Mouse (Mus musculus) neural tube, embryonic 13.5 days (tissue): Measurements from ENCODE around the gene Tmem132c. TPM values are rescaled to one million over a fixed set of nuclear protein-coding genes. Genes with fewer than 3 reads are reported as not detected.

Experiments used
- ATAC-seq: fragments of 200-750 bp; cut with Nextera tagmentation; 2 replicates; pipeline ENCODE4 v1.8.0; 2017; ENCODE audit warnings: low read depth, mild to moderate bottlenecking, moderate TSS enrichment, moderate library complexity
- H3K27ac ChIP-seq: fragments of 300-500 bp; sonication (generic); replicated peaks from 2 replicates; pipeline ENCODE4 v1.5.1; 2015; ENCODE audit warnings: moderate library complexity, mild to moderate bottlenecking, inconsistent platforms
- H3K27me3 ChIP-seq: fragments of 300-500 bp; sonication (generic); 2 replicates; pipeline ENCODE4 v1.6.1; 2015; ENCODE audit warnings: mild to moderate bottlenecking, inconsistent platforms
- H3K36me3 ChIP-seq: fragments of 300-500 bp; sonication (generic); 2 replicates; pipeline ENCODE4 v1.6.1; 2015; ENCODE audit warnings: mild to moderate bottlenecking, inconsistent platforms
- H3K4me1 ChIP-seq: fragments of 300-500 bp; sonication (generic); replicated peaks from 2 replicates; pipeline ENCODE4 v1.6.1; 2015; ENCODE audit warnings: inconsistent platforms
- H3K4me2 ChIP-seq: fragments of 300-500 bp; sonication (generic); 2 replicates; pipeline ENCODE4 v1.6.1; 2015; ENCODE audit warnings: inconsistent platforms, mild to moderate bottlenecking, moderate library complexity
- H3K4me3 ChIP-seq: fragments of 300-500 bp; sonication (generic); 2 replicates; pipeline ENCODE4 v1.5.1; 2015; ENCODE audit warnings: mild to moderate bottlenecking, inconsistent platforms
- H3K9ac ChIP-seq: fragments of 300-500 bp; sonication (generic); 2 replicates; pipeline ENCODE4 v1.6.1; 2015; ENCODE audit warnings: moderate library complexity, mild to moderate bottlenecking, inconsistent platforms
- H3K9me3 ChIP-seq: fragments of 300-500 bp; sonication (generic); 2 replicates; pipeline ENCODE4 v1.6.1; 2016; ENCODE audit warnings: inconsistent platforms
- WGBS: fragments of 180-500 bp; shearing (Covaris S2); methylation state at CpG from one replicate; pipeline ENCODE4 v1.1.7; 2015; 5-methylcytosine and 5-hydroxymethylcytosine counted together
- polyA plus RNA-seq: library from polyadenylated mRNA; unstranded; fragments of >200 nt; fragmentation: Nextera tagmentation; extraction: Ambion mirVana; gene quantifications from 2 replicates; pipeline ENCODE4 v1.2.1, GENCODE M21; 2015

The Tmem132c gene
- polyA plus RNA-seq, 1 experiment from 2014 or later: 13.5 TPM

GRCm38 (mm10) chr5:127379351-127379750 is 137.7 kb downstream of the Tmem132c start:
- no peak for ATAC-seq
- H3K4me2 ChIP-seq: no peak overlapping the region
- no peaks in the 10 kb centered on the region for H3K36me3 ChIP-seq
- H3K4me3 ChIP-seq: no peak overlapping the region
- H3K27ac ChIP-seq: no peak overlapping the region
- no peaks in the 10 kb centered on the region for H3K9me3 ChIP-seq
- H3K27me3 ChIP-seq: no peaks in the 10 kb centered on the region
- 77% methylated on average over 2 of the region's 2 CpGs for WGBS
- H3K4me1 ChIP-seq: peaks cover 23% of the 10 kb centered on the region
- H3K9ac ChIP-seq: no peak overlapping the region

GRCm38 (mm10) chr5:127381216-127381615 is 139.6 kb downstream of the Tmem132c start:
- Histone ChIP-seq H3K9me3 (0 out of 2 replicates have a peak, but pooled peaks cover 6% of the 10 kb centered on the region), H3K4me1 (peaks cover 23% of the 10 kb centered on the region), H3K36me3 (no peaks in the 10 kb centered on the region), H3K27ac (no peak overlapping the region), H3K4me3 (no peak overlapping the region), H3K27me3 (no peaks in the 10 kb centered on the region), H3K9ac (no peak overlapping the region), H3K4me2 (no peak overlapping the region)
- no peak for ATAC-seq
- 60% methylated on average over 4 of the region's 4 CpGs for WGBS

GRCm38 (mm10) chr5:127382571-127382970 is 141.0 kb downstream of the Tmem132c start:
- WGBS: 52% methylated on average over 5 of the region's 5 CpGs

GRCm38 (mm10) chr5:127391187-127391586 is 149.6 kb downstream of the Tmem132c start:
- H3K9ac ChIP-seq: no peak overlapping the region
- H3K4me2 ChIP-seq: no peak overlapping the region
- WGBS: 94% methylated on average over 5 of the region's 5 CpGs
- H3K4me1 ChIP-seq: no peaks in the 10 kb centered on the region; the same call in 1 of the 2 replicates
- H3K27ac ChIP-seq: no peak overlapping the region
- no peaks in the 10 kb centered on the region for H3K36me3 ChIP-seq
- no peak overlapping the region for H3K4me3 ChIP-seq
- ATAC-seq: no peak
- H3K27me3 ChIP-seq: no peaks in the 10 kb centered on the region
- peaks cover 11% of the 10 kb centered on the region; the same call in 1 of the 2 replicates for H3K9me3 ChIP-seq

More at GRCm38 (mm10) chr5:127382571-127382970, 141.0 kb downstream of the Tmem132c start:
- no peak for ATAC-seq
- Histone ChIP-seq H3K4me2 (no peak overlapping the region), H3K27me3 (no peaks in the 10 kb centered on the region), H3K36me3 (no peaks in the 10 kb centered on the region), H3K4me3 (no peak overlapping the region), H3K9ac (no peak overlapping the region), H3K27ac (no peak overlapping the region), H3K9me3 (0 out of 2 replicates have a peak, but pooled peaks cover 6% of the 10 kb centered on the region), H3K4me1 (peaks cover 23% of the 10 kb centered on the region)

GRCm38 (mm10) chr5:127396889-127397288 is 155.3 kb downstream of the Tmem132c start:
- ATAC-seq: no peak
- Histone ChIP-seq H3K4me1 (peaks cover 10% of the 10 kb centered on the region), H3K27me3 (no peaks in the 10 kb centered on the region), H3K9ac (no peak overlapping the region), H3K36me3 (no peaks in the 10 kb centered on the region), H3K4me3 (no peak overlapping the region), H3K27ac (no peak overlapping the region), H3K4me2 (no peak overlapping the region), H3K9me3 (0 out of 2 replicates have a peak, but pooled peaks cover 5% of the 10 kb centered on the region)
- 84% methylated on average over 9 of the region's 9 CpGs for WGBS

GRCm38 (mm10) chr5:127398010-127398409 is 156.4 kb downstream of the Tmem132c start:
- Histone ChIP-seq H3K4me3 (no peak overlapping the region), H3K9me3 (0 out of 2 replicates have a peak, but pooled peaks cover 5% of the 10 kb centered on the region), H3K9ac (no peak overlapping the region), H3K27ac (no peak overlapping the region), H3K36me3 (no peaks in the 10 kb centered on the region), H3K27me3 (no peaks in the 10 kb centered on the region), H3K4me1 (peaks cover 10% of the 10 kb centered on the region), H3K4me2 (no peak overlapping the region)
- ATAC-seq: no peak
- WGBS: 13% methylated on average over 7 of the region's 7 CpGs

- Histone ChIP-seq H3K4me2 (peak overlapping the region; percentile 34), H3K27ac (peak overlapping the region; percentile 52), H3K27me3 (no peaks in the 10 kb centered on the region), H3K9me3 (0 out of 2 replicates have a peak, but pooled peaks cover 2% of the 10 kb centered on the region), H3K4me3 (no peak overlapping the region), H3K4me1 (peaks cover 21% of the 10 kb centered on the region), H3K9ac (no peak overlapping the region), H3K36me3 (no peaks in the 10 kb centered on the region)
- WGBS: 27% methylated on average over 18 of the region's 18 CpGs
- ATAC-seq: peak; percentile 69; the same call in 1 of the 2 replicates
Measured at GRCm38 (mm10) chr5:127405391-127406000, 163.9 kb downstream of the Tmem132c start.

GRCm38 (mm10) chr5:127406014-127406655 is 164.5 kb downstream of the Tmem132c start:
- Histone ChIP-seq H3K9ac (no peak overlapping the region), H3K4me1 (peaks cover 21% of the 10 kb centered on the region), H3K4me3 (no peak overlapping the region), H3K9me3 (no peaks in the 10 kb centered on the region), H3K27me3 (no peaks in the 10 kb centered on the region), H3K36me3 (no peaks in the 10 kb centered on the region), H3K27ac (peak overlapping the region; percentile 52), H3K4me2 (no peak overlapping the region; the same call in 1 of the 2 replicates)
- ATAC-seq: 0 out of 2 replicates have a peak, but pooled peaks have one; percentile 50
- 34% methylated on average over 9 of the region's 9 CpGs for WGBS

- Histone ChIP-seq H3K27ac (no peak overlapping the region), H3K36me3 (no peaks in the 10 kb centered on the region), H3K9me3 (no peaks in the 10 kb centered on the region), H3K4me1 (no peaks in the 10 kb centered on the region), H3K4me2 (no peak overlapping the region), H3K9ac (no peak overlapping the region), H3K27me3 (no peaks in the 10 kb centered on the region), H3K4me3 (no peak overlapping the region)
- no peak for ATAC-seq
- WGBS: 76% methylated on average over 7 of the region's 7 CpGs
Measured at GRCm38 (mm10) chr5:127416536-127416935, 174.9 kb downstream of the Tmem132c start.

- Histone ChIP-seq H3K4me1 (0 out of 2 replicates have a peak, but pooled peaks cover 3% of the 10 kb centered on the region), H3K27me3 (no peaks in the 10 kb centered on the region), H3K4me3 (no peak overlapping the region), H3K9ac (no peak overlapping the region), H3K27ac (no peak overlapping the region), H3K36me3 (no peaks in the 10 kb centered on the region), H3K4me2 (no peak overlapping the region), H3K9me3 (no peaks in the 10 kb centered on the region)
- no peak for ATAC-seq
Measured at GRCm38 (mm10) chr5:127423936-127424335, 182.3 kb downstream of the Tmem132c start.

- no peak overlapping the region for H3K4me2 ChIP-seq
- H3K4me1 ChIP-seq: 0 out of 2 replicates have a peak, but pooled peaks cover 7% of the 10 kb centered on the region
- no peaks in the 10 kb centered on the region for H3K36me3 ChIP-seq
- ATAC-seq: no peak; the same call in 1 of the 2 replicates
- 24% methylated on average over 10 of the region's 10 CpGs for WGBS
- no peak overlapping the region for H3K9ac ChIP-seq
- H3K27ac ChIP-seq: no peak overlapping the region
- no peaks in the 10 kb centered on the region for H3K27me3 ChIP-seq
- H3K9me3 ChIP-seq: no peaks in the 10 kb centered on the region
- no peak overlapping the region for H3K4me3 ChIP-seq
Measured at GRCm38 (mm10) chr5:127429124-127429523, 187.5 kb downstream of the Tmem132c start.

GRCm38 (mm10) chr5:127431561-127431960 is 190.0 kb downstream of the Tmem132c start:
- 56% methylated on average over 9 of the region's 9 CpGs for whole genome bisulfite sequencing
- H3K27me3 ChIP-seq: no peaks in the 10 kb centered on the region
- H3K4me3 ChIP-seq: no peak overlapping the region
- no peak overlapping the region for H3K27ac ChIP-seq
- H3K36me3 ChIP-seq: no peaks in the 10 kb centered on the region
- ATAC-seq: no peak
- no peak overlapping the region for H3K4me2 ChIP-seq
- 0 out of 2 replicates have a peak, but pooled peaks cover 7% of the 10 kb centered on the region for H3K4me1 ChIP-seq
- H3K9me3 ChIP-seq: no peaks in the 10 kb centered on the region
- H3K9ac ChIP-seq: no peak overlapping the region
